In genomic region chr11:101783584-101783983, GRCm38 (mm10) we compare ENCODE assay signal across 8 mouse cellular contexts. TPM values are rescaled to one million over a fixed set of nuclear protein-coding genes. Genes with fewer than 3 reads are reported as not detected.
DNase-seq lines count a peak whose midpoint lies in the region; ATAC-seq and TF ChIP-seq lines count a peak whose summit lies in the region.

No protein-coding gene starts in this region.

- no peak for DNase-seq in cerebellum, adult 2 months
- no peak for DNase-seq in cerebellum, adult 9-10 months
- peak; percentile 47 for DNase-seq in retina, postnatal 1 day
- DNase-seq in retina, embryonic 14.5 days (ENCODE audit: low spot score): no peak
- DNase-seq in stomach, postnatal 0 days (ENCODE audit: low spot score): peak; percentile 51
- no peak for DNase-seq in ovary, postnatal 14 days (ENCODE audit: low spot score)
- no peak for DNase-seq in Muller cell, postnatal 12 days (ENCODE audit: inconsistent ontology term)

- TF ChIP-seq EP300 in stomach, postnatal 0 days (optimal IDR thresholded peaks at IDR 0.05): no peak

- peak overlapping the region; percentile 73; the same call in 1 of the 2 replicates for H3K9ac ChIP-seq in limb, embryonic 13.5 days
- H3K9ac ChIP-seq in stomach, postnatal 0 days (ENCODE audit: low read length): no peak overlapping the region

- no peak for TF ChIP-seq POLR2A in cerebellum, adult 2 months (IDR thresholded peaks at IDR 0.05; ENCODE audit: borderline replicate concordance, insufficient read depth, low read length)

- no peaks in the 10 kb centered on the region; the same call in 1 of the 2 replicates for H3K27me3 ChIP-seq in cerebellum, adult 2 months (ENCODE audit: control insufficient read depth, insufficient read depth, low read length)
- H3K27me3 ChIP-seq in limb, embryonic 13.5 days: peaks cover 56% of the 10 kb centered on the region
- H3K27me3 ChIP-seq in stomach, postnatal 0 days (ENCODE audit: control insufficient read depth, insufficient read depth, low read length): peaks cover 5% of the 10 kb centered on the region; the same call in 1 of the 2 replicates

- no peak overlapping the region for H3K27ac ChIP-seq in cerebellum, adult 2 months (ENCODE audit: insufficient read depth, low read length)
- no peak overlapping the region for H3K27ac ChIP-seq in limb, embryonic 13.5 days
- no peak overlapping the region for H3K27ac ChIP-seq in stomach, postnatal 0 days (replicated peaks)

- H3K9me3 ChIP-seq in limb, embryonic 13.5 days: no peaks in the 10 kb centered on the region
- H3K9me3 ChIP-seq in stomach, postnatal 0 days (ENCODE audit: control insufficient read depth, low read length): no peaks in the 10 kb centered on the region

- H3K4me3 ChIP-seq in cerebellum, adult 2 months (replicated peaks; ENCODE audit: insufficient read depth, low read depth, low read length): peak overlapping the region; percentile 38
- peak overlapping the region; percentile 60 for H3K4me3 ChIP-seq in limb, embryonic 13.5 days
- peak overlapping the region; percentile 56; the same call in 1 of the 2 replicates for H3K4me3 ChIP-seq in stomach, postnatal 0 days (ENCODE audit: low read depth, low read length)

- ATAC-seq in limb, embryonic 13.5 days (ENCODE audit: low FRiP score, low read depth): no peak
- peak; percentile 53; the same call in 1 of the 2 replicates for ATAC-seq in stomach, postnatal 0 days (ENCODE audit: low FRiP score, low TSS enrichment)

- TF ChIP-seq CTCF in cerebellum, adult 2 months (IDR thresholded peaks at IDR 0.05; ENCODE audit: borderline replicate concordance, insufficient read depth, low read depth, low read length): no peak
- no peak for TF ChIP-seq CTCF in stomach, postnatal 0 days (IDR thresholded peaks at IDR 0.05; ENCODE audit: low read depth)

- H3K4me1 ChIP-seq in cerebellum, adult 2 months (ENCODE audit: control insufficient read depth, insufficient read depth, low read length): peaks cover 3% of the 10 kb centered on the region; the same call in 1 of the 2 replicates
- peaks cover 23% of the 10 kb centered on the region for H3K4me1 ChIP-seq in limb, embryonic 13.5 days
- peaks cover 4% of the 10 kb centered on the region; the same call in 1 of the 2 replicates for H3K4me1 ChIP-seq in stomach, postnatal 0 days (replicated peaks; ENCODE audit: control insufficient read depth, insufficient read depth)

- no peaks in the 10 kb centered on the region for H3K36me3 ChIP-seq in limb, embryonic 13.5 days
- H3K36me3 ChIP-seq in stomach, postnatal 0 days (ENCODE audit: control insufficient read depth, insufficient read depth, low read length): no peaks in the 10 kb centered on the region

- WGBS in cerebellum, adult 2 months: 33% methylated on average over 9 of the region's 9 CpGs
- 14% methylated on average over 9 of the region's 9 CpGs for WGBS in limb, embryonic 13.5 days
- whole genome bisulfite sequencing in stomach, postnatal 0 days: 17% methylated on average over 9 of the region's 9 CpGs

- H3K4me2 ChIP-seq in limb, embryonic 13.5 days (replicated peaks): peak overlapping the region; percentile 96
- peak overlapping the region; percentile 94; the same call in 1 of the 2 replicates for H3K4me2 ChIP-seq in stomach, postnatal 0 days (replicated peaks; ENCODE audit: low read depth)

RNA-seq across cellular contexts. Expression of gene Etv4, which starts 1.6 kb away (rescaled TPM):
- polyA plus RNA-seq in cerebellum, adult 2 months (2012; rRNA removed): 26.9 and 27.0 TPM in 2 replicates
- polyA plus RNA-seq in limb, embryonic 13.5 days (2015; fragmentation: Nextera tagmentation; extraction: Ambion mirVana): 15.6 and 17.9 TPM in 2 replicates
- 1.8 and 2.0 TPM in 2 replicates for polyA plus RNA-seq in stomach, postnatal 0 days (2015; fragmentation: Nextera tagmentation; extraction: Ambion mirVana)

RNA-seq across cellular contexts. Expression of gene Dhx8, which starts 50.9 kb away (rescaled TPM):
- 27.4 and 28.9 TPM in 2 replicates for polyA plus RNA-seq in cerebellum, adult 2 months (2012; rRNA removed)
- 47.4 and 47.9 TPM in 2 replicates for polyA plus RNA-seq in limb, embryonic 13.5 days (2015; fragmentation: Nextera tagmentation; extraction: Ambion mirVana)
- 12.6 and 12.8 TPM in 2 replicates for polyA plus RNA-seq in stomach, postnatal 0 days (2015; fragmentation: Nextera tagmentation; extraction: Ambion mirVana)

Comparison
In these comparisons a context has a peak if more than half of its experiments do, and no peak if none do; other contexts are left out.
1. DNase-seq: peak in retina, postnatal 1 day (single experiment) and stomach, postnatal 0 days (single experiment); none in cerebellum, adult 2 months (0 of 2), cerebellum, adult 9-10 months (single experiment), retina, embryonic 14.5 days (single experiment), ovary, postnatal 14 days (single experiment) and Muller cell, postnatal 12 days (single experiment).
2. Peak in every context shown above with its lines, with median percentiles within 50 percentile points of each other: H3K4me3 ChIP-seq.